Mouse (Mus musculus) liver, adult 10 weeks (tissue): Measurements from ENCODE around the gene Vmn1r88. TPM values are rescaled to one million over a fixed set of nuclear protein-coding genes. Genes with fewer than 3 reads are reported as not detected.

Experiments
- polyA plus RNA-seq: library from polyadenylated mRNA; stranded (reverse); fragments of 350-450 nt; fragmentation: Illumina TruSeq; extraction: RNeasy Lipid Tissue Mini Kit (QIAGEN cat#74804); gene quantifications from one replicate; pipeline ENCODE4 v1.2.3, GENCODE M21; 2014; ENCODE audit warnings: low read depth, low replicate concordance

Gene Vmn1r88
- 0.05 TPM for polyA plus RNA-seq

DNA sequence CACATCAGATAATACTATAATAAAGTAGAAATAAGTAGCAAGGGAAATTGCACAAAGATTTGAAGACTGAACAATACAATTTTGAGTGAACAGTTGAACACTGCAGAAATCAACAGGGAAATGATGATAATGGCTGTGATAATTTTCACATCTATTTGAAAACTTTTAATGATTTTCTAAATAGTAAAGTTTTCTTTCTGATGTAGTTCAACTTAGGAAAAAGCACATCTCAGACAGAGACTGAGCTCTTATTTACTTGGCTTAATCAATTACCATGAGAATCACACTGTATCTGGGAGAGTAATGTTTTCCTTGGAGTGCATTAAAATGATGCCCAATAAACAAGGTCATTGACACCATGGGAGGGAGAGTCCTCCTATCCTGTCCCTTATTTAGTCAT lies at the start of gene Vmn1r88:
Gene Vmn1r88, plus strand, starts transcription at position 301 of the 400 bp plus-strand sequence.

GRCm38 (mm10) chr7:13119817-13120216 lies 39.6 kb upstream of the Vmn1r88 start, which contains the start of gene Vmn1r86:
TSS of gene Vmn1r86 (minus strand) at chr7:13119917.

DNA sequence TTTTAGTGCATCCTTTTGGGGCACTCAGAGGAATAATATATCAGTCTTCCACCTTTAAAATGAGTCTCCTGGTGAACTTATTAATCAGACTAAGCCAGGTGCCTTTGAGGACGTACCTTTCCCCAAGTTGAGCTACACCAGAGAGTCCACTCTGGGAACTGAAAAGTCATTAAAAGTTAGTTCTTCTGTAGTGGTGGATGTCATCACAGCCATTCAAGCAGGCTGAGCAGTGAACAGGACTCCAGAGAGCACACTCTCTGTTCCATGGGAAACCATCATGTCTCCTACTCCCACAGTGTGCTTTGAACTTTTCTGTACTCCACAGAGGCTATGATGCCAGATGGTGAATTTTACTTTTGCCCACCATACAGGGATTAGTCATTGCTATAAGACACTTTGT lies 19.3 kb upstream of the Vmn1r88 start, which contains the start of gene Vmn1r87:
Gene Vmn1r87, minus strand, starts transcription at position 101 of the 400 bp plus-strand sequence.

GRCm38 (mm10) chr7:13212720-13213119 lies 53.4 kb downstream of the Vmn1r88 start, which contains the start of gene Vmn1r89:
TSS of gene Vmn1r89 (plus strand) at chr7:13213020.

Other genes with a start within 250 kb of the Vmn1r88 start
- 23.2 TPM for gene Rps5, start 237.3 kb upstream of the Vmn1r88 start, polyA plus RNA-seq
- not detected for gene Rnf225, start 232.2 kb upstream of the Vmn1r88 start, polyA plus RNA-seq
- gene Zfp324, start 193.7 kb upstream of the Vmn1r88 start, polyA plus RNA-seq: 1.6 TPM
- 1.9 TPM for gene Zfp446, start 181.7 kb upstream of the Vmn1r88 start, polyA plus RNA-seq
- gene Slc27a5, start 161.4 kb upstream of the Vmn1r88 start, polyA plus RNA-seq: 181 TPM
- gene Trim28, start 160.5 kb upstream of the Vmn1r88 start, polyA plus RNA-seq: 18.0 TPM
- 0.24 TPM for gene Zbtb45, start 149.5 kb upstream of the Vmn1r88 start, polyA plus RNA-seq
- gene Chmp2a, start 124.8 kb upstream of the Vmn1r88 start, polyA plus RNA-seq: 78.1 TPM
- 30.5 TPM for gene Ube2m, start 121.3 kb upstream of the Vmn1r88 start, polyA plus RNA-seq
- gene Mzf1, start 104.8 kb upstream of the Vmn1r88 start, polyA plus RNA-seq: 0.11 TPM
- gene Vmn1r85, start 64.4 kb upstream of the Vmn1r88 start, polyA plus RNA-seq: not detected
- not detected for gene Vmn1r86, start 39.7 kb upstream of the Vmn1r88 start, polyA plus RNA-seq
- not detected for gene Vmn1r87, start 19.4 kb upstream of the Vmn1r88 start, polyA plus RNA-seq
- gene Vmn1r89, start 53.5 kb downstream of the Vmn1r88 start, polyA plus RNA-seq: not detected
- gene Lig1, start 117.7 kb downstream of the Vmn1r88 start, polyA plus RNA-seq: 1.0 TPM
- 2.5 TPM for gene Zswim9, start 119.2 kb downstream of the Vmn1r88 start, polyA plus RNA-seq
- gene Pla2g4c, start 165.1 kb downstream of the Vmn1r88 start, polyA plus RNA-seq: not detected
- not detected for gene Cabp5, start 238.6 kb downstream of the Vmn1r88 start, polyA plus RNA-seq